Mouse (Mus musculus): ENCODE measurements around the gene Prox1. TPM values are rescaled to one million over a fixed set of nuclear protein-coding genes. Genes with fewer than 3 reads are reported as not detected.

Prox1 gene
- polyA plus RNA-seq, 2 experiments = 2.6 to 3.1 TPM

DNA sequence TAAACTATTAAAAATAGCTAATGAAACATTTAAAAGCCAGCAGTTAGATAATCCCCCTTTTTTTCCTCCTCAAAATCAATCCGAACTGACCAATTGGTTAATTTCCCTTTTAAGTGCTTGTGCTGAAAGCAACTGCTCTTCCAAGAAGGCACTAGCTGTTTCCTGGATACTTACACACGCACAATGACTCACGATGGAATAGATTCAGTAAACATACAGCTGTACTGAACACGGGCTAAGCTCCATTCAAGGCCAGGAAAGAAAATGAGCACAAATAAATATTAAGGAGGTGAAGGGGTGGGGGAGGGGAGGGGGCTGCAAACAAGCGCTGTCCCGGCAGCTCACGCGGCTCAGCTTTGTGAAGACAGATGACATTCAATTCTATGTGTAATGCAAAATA, 14.8 kb downstream of the Prox1 start:
- Histone ChIP-seq H3K9ac (ENCODE audit: low read depth, low read length, severe bottlenecking) (no peak overlapping the region), H3K9me3 (ENCODE audit: control insufficient read depth, low read length) (no peaks in the 10 kb centered on the region), H3K36me3 (ENCODE audit: control insufficient read depth, insufficient read depth, low read length) (no peaks in the 10 kb centered on the region), H3K27me3 (ENCODE audit: control insufficient read depth, insufficient read depth, low read length) (no peaks in the 10 kb centered on the region), H3K27ac (replicated peaks; ENCODE audit: low read depth, low read length) (no peak overlapping the region), H3K4me3 (replicated peaks; ENCODE audit: low read length) (no peak overlapping the region), H3K4me1 (ENCODE audit: control insufficient read depth, insufficient read depth, low read length) (no peaks in the 10 kb centered on the region), H3K4me2 (replicated peaks; ENCODE audit: low read depth, low read length, severe bottlenecking) (no peak overlapping the region)
- WGBS = 20% methylated on average over 8 of the region's 8 CpGs
- ATAC-seq (ENCODE audit: low FRiP score, low read depth) (no peak), DNase-seq (ENCODE audit: low spot score) (no peak)
- no peak for TF ChIP-seq POLR2A (IDR thresholded peaks at IDR 0.05; ENCODE audit: borderline replicate concordance, extremely low read depth, insufficient read depth, insufficient read length)

GRCm38 (mm10) chr1:190155021-190155420, 15.5 kb downstream of the Prox1 start:
- ATAC-seq (ENCODE audit: low FRiP score, low read depth) = no peak

DNA sequence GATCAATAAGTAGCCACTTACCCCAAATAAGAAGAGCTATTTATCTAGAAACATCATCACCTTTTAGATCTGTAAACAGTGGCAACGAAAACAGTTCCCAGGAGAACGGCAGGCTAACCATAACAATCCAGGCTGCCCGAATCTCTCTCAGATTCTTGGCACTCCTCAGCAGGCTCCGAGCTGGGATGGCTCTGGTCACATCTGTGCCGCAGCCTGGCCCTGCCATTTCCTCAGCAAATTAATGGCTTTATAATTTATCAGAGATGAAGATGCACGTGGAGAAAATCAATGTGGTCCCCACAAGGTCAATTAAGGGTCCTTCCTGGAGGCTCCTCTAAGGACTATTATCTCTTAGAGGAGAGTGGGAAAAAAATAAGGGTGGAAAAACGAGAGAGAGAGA, 16.2 kb downstream of the Prox1 start:
- Histone ChIP-seq H3K27me3 (ENCODE audit: control insufficient read depth, insufficient read depth, low read length) (no peaks in the 10 kb centered on the region), H3K4me3 (replicated peaks; ENCODE audit: low read length) (no peak overlapping the region), H3K36me3 (ENCODE audit: control insufficient read depth, insufficient read depth, low read length) (no peaks in the 10 kb centered on the region), H3K9me3 (ENCODE audit: control insufficient read depth, low read length) (no peaks in the 10 kb centered on the region), H3K4me2 (replicated peaks; ENCODE audit: low read depth, low read length, severe bottlenecking) (no peak overlapping the region), H3K27ac (replicated peaks; ENCODE audit: low read depth, low read length) (no peak overlapping the region), H3K4me1 (ENCODE audit: control insufficient read depth, insufficient read depth, low read length) (no peaks in the 10 kb centered on the region), H3K9ac (ENCODE audit: low read depth, low read length, severe bottlenecking) (no peak overlapping the region)
- TF ChIP-seq POLR2A (IDR thresholded peaks at IDR 0.05; ENCODE audit: borderline replicate concordance, extremely low read depth, insufficient read depth, insufficient read length) = no peak
- 20% methylated on average over 7 of the region's 7 CpGs for WGBS
- ATAC-seq (ENCODE audit: low FRiP score, low read depth) (no peak), DNase-seq (ENCODE audit: low spot score) (no peak)

More at GRCm38 (mm10) chr1:190155021-190155420, 15.5 kb downstream of the Prox1 start:
- H3K27me3 ChIP-seq (ENCODE audit: control insufficient read depth, insufficient read depth, low read length) = no peaks in the 10 kb centered on the region
- no peak for DNase-seq (ENCODE audit: low spot score)
- no peaks in the 10 kb centered on the region for H3K36me3 ChIP-seq (ENCODE audit: control insufficient read depth, insufficient read depth, low read length)
- 27% methylated on average over 2 of the region's 2 CpGs for WGBS
- no peaks in the 10 kb centered on the region for H3K4me1 ChIP-seq (ENCODE audit: control insufficient read depth, insufficient read depth, low read length)
- H3K9ac ChIP-seq (ENCODE audit: low read depth, low read length, severe bottlenecking) = no peak overlapping the region
- no peak overlapping the region for H3K4me2 ChIP-seq (replicated peaks; ENCODE audit: low read depth, low read length, severe bottlenecking)
- H3K27ac ChIP-seq (replicated peaks; ENCODE audit: low read depth, low read length) = no peak overlapping the region
- H3K4me3 ChIP-seq (replicated peaks; ENCODE audit: low read length) = no peak overlapping the region
- no peaks in the 10 kb centered on the region for H3K9me3 ChIP-seq (ENCODE audit: control insufficient read depth, low read length)
- TF ChIP-seq POLR2A (IDR thresholded peaks at IDR 0.05; ENCODE audit: borderline replicate concordance, extremely low read depth, insufficient read depth, insufficient read length) = no peak

DNA sequence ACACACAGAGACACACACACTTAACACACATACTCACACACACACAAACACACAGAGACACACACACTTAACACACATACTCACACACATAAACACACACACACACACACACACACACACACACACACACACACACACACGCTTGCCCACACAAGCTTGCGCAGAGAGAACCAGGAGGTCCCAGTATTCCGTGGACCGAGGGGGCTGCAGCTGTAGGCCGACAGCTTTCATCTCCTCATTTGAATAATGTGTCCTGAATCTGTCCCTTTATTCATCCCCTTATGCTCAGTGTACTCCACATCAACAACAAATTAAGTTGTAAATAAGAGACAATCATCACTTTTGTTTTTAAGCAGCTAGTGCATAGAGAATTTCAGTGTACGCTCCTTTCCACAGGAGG, 17.9 kb downstream of the Prox1 start:
- H3K9ac ChIP-seq (ENCODE audit: low read depth, low read length, severe bottlenecking) = no peak overlapping the region
- H3K27me3 ChIP-seq (ENCODE audit: control insufficient read depth, insufficient read depth, low read length) = no peaks in the 10 kb centered on the region
- H3K4me2 ChIP-seq (replicated peaks; ENCODE audit: low read depth, low read length, severe bottlenecking) = no peak overlapping the region
- ATAC-seq (ENCODE audit: low FRiP score, low read depth) (no peak), DNase-seq (ENCODE audit: low spot score) (no peak)
- no peaks in the 10 kb centered on the region for H3K36me3 ChIP-seq (ENCODE audit: control insufficient read depth, insufficient read depth, low read length)
- no peak overlapping the region for H3K4me3 ChIP-seq (replicated peaks; ENCODE audit: low read length)
- H3K9me3 ChIP-seq (ENCODE audit: control insufficient read depth, low read length) = no peaks in the 10 kb centered on the region
- no peak overlapping the region for H3K27ac ChIP-seq (replicated peaks; ENCODE audit: low read depth, low read length)
- 85% methylated on average over 6 of the region's 6 CpGs for WGBS
- H3K4me1 ChIP-seq (ENCODE audit: control insufficient read depth, insufficient read depth, low read length) = peaks cover 6% of the 10 kb centered on the region; the same call in 1 of the 2 replicates
- no peak for TF ChIP-seq POLR2A (IDR thresholded peaks at IDR 0.05; ENCODE audit: borderline replicate concordance, extremely low read depth, insufficient read depth, insufficient read length)

DNA sequence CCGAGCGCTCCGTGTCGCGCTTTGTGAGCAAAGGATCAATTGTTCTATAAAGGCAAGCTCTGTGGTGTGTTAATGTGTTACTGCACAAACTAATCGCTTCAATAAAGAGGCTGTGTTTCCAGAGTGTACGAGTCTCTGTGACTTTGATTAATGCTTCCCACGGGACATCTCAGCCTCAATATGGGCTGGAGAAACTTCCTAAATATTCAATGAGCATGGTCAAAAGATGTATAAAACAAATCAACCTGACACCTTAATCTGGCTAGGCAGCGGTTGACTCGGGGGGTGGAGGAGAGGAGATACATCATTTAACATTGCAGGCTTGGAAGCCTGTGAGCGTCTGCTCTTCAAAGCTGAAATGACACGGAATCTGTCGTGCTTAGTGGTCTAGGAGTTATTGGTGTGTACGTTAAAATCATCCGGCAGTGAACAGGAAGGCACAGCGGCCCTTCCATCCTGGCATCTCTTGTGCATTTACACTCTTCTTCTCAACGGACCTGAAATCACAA, 21.2 kb downstream of the Prox1 start:
- TF ChIP-seq POLR2A (IDR thresholded peaks at IDR 0.05; ENCODE audit: borderline replicate concordance, extremely low read depth, insufficient read depth, insufficient read length) = no peak
- no peak overlapping the region for H3K27ac ChIP-seq (replicated peaks; ENCODE audit: low read depth, low read length)
- no peak overlapping the region for H3K4me3 ChIP-seq (replicated peaks; ENCODE audit: low read length)
- peak overlapping the region; percentile 24; the same call in 1 of the 2 replicates for H3K4me2 ChIP-seq (replicated peaks; ENCODE audit: low read depth, low read length, severe bottlenecking)
- H3K27me3 ChIP-seq (ENCODE audit: control insufficient read depth, insufficient read depth, low read length) = no peaks in the 10 kb centered on the region
- no peak overlapping the region for H3K9ac ChIP-seq (ENCODE audit: low read depth, low read length, severe bottlenecking)
- H3K36me3 ChIP-seq (ENCODE audit: control insufficient read depth, insufficient read depth, low read length) = no peaks in the 10 kb centered on the region
- no peaks in the 10 kb centered on the region for H3K9me3 ChIP-seq (ENCODE audit: control insufficient read depth, low read length)
- 38% methylated on average over 17 of the region's 17 CpGs for WGBS
- H3K4me1 ChIP-seq (ENCODE audit: control insufficient read depth, insufficient read depth, low read length) = peaks cover 6% of the 10 kb centered on the region; the same call in 1 of the 2 replicates
- DNase-seq (ENCODE audit: low spot score) (no peak), ATAC-seq (ENCODE audit: low FRiP score, low read depth) (no peak)

Measured in limb, embryonic 14.5 days (tissue).